Mouse (Mus musculus) urinary bladder, postnatal 36 days (tissue): ENCODE data around the gene Zwint.

Experiments
- DNase-seq, 2 experiments: peaks; one replicate each; pipeline ENCODE4 v3.0.0; 2022; ENCODE audit warnings: low spot score in 2 of 2, mixed read lengths in 1 of 2

Gene Zwint

GRCm38 (mm10) chr10:72654270-72655016, at the start of gene Zwint:
Gene Zwint (plus strand): TSS chr10:72654845.
- peak; percentile 91 to 95 for DNase-seq

- DNase-seq, result no peak
Observed at GRCm38 (mm10) chr10:72613125-72613915, 41.3 kb upstream of the Zwint start.

- DNase-seq, result no peak
Observed at GRCm38 (mm10) chr10:72616153-72616552, 38.5 kb upstream of the Zwint start.

DNA sequence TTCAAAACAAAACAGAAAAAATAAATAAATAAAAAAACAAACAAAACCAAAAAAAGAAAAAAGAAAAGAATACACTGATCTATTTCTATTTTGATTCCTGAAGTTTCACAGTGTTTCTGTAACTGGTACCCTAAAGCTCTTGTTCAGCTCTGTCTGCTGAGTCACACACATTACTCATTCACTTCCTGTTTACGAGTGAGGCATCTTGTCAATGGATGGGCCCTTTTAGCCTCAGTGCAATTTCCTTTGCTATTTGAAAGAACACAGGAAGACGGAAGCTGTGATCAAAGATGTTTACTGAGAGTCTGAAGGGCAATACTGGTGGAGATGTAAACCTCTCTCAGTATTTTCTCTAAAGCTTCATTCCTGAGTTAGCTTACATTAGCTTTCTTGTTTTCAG, 34.1 kb upstream of the Zwint start:
- no peak for DNase-seq

DNA sequence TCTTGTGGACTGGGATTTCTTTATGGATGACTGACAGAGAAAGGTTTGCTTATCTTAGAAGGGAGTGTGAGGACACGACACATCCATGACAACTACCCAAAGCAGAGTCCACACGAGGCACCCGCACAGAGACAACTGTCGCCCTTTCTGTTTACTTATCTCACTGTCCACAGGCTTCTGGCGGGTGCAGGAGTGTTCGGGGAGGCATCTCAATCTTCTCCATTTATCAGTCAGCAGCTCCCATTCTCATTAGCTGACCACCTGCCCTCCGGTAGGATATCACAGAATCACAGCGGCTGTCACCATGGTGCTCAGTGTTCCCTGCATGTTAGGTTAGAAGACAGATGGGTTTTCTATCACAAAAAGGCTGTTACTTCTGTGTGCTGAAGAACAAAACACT, 31.1 kb upstream of the Zwint start:
- no peak for DNase-seq

DNA sequence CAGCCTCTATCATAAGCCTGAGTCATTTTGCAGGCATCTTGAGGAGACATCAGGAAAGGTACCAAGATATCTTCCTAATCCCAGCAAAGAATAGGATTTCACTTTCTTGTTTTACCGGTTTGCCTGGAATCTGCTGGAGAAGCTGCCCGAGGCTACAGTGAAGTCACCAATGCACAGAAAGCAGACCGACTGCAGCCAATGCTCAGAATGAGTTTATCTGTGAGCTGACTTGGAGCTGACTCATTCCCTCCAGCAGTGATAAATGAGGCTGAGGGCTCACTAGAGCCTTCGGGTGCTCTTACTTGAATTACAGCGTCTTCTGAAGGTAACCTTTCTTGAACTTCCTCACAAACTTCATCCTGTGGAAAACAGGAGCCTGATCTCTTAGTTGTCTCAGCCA, 20.5 kb upstream of the Zwint start:
- DNase-seq, result no peak

DNA sequence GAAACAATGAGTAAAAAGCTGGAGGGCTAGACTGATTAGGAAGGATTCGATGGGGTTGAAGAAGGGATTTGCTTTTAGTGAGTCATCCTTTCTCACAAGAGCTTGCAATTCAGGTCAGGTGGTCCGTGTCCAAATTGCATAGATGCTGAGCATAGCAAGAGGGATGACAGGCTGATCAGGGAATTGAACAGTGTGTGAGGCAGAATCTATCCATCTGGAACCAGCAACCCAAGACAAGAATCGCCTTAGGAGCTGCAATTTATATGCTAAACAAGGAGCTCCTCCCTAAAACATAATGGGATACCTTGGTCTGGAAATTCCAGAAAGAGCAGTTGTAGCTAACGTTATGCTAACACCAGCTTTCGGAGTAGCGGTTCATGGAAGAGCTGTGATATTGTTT, 3.8 kb upstream of the Zwint start:
- DNase-seq, result no peak

DNA sequence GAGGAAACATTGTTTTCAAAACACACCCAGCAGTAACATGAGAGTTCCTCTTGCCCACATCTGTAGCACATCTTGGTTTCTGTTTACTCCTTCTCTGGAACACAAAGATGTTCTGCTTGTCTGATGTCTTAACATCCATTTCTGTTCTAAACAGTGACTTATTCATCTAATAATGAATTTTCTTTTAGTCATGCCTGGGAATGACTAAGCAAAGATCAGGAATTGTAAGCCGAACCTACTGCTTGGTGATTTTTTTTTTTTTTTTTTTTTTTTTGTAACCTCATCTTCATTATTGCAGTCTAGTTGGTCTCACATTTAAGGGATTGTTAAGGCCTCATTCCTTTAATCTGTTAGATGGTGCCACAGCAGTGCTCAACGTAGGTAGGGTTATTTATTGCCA, 848 bp upstream of the Zwint start:
- DNase-seq, result no peak

DNA sequence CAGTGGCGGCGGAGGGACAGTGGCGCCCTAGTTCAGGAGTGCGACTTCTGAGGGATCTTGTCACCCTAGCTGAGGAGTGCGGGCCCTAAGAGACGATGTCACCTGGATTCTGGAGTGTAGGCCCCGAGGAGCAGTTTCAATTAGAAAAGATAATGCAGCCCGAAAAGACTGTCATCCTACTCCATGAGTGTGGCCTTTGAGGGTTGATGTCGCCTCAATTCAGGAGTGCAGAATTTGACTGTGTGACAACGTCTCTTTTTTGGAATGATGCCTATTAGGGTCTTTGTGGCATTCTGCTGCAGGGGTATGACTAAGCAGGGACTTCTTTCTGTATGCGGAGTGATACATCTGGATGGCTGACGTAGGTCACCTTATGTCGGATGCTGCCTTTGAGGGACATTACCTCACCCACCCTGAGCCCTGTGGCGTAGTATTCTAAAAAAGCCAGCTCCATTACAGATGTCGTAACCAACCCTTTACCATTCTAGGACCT, 418 bp downstream of the Zwint start:
- no peak for DNase-seq

- no peak for DNase-seq
Observed at GRCm38 (mm10) chr10:72659198-72659597, 4.6 kb downstream of the Zwint start.

DNA sequence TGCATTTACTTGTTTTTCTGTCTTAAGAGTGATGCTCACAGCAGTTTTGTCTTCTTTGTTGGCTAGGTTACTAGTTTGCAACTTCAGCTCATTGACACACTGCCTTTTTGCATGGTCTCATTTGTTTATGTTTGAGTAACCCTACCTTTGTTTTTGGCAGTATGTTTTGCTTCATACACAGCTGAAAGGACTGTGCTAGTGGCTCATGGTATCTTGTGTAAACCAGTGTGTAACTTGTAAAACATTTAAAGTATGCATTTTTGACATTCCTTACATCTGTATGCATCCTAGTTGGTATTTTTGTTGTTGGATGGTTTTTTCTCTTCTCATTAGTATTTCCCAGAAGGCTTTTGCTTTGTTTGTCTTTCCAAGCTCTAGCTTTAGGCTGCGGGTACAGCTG, 5.7 kb downstream of the Zwint start:
- no peak for DNase-seq

GRCm38 (mm10) chr10:72667856-72668255, 13.2 kb downstream of the Zwint start:
- no peak for DNase-seq

DNA sequence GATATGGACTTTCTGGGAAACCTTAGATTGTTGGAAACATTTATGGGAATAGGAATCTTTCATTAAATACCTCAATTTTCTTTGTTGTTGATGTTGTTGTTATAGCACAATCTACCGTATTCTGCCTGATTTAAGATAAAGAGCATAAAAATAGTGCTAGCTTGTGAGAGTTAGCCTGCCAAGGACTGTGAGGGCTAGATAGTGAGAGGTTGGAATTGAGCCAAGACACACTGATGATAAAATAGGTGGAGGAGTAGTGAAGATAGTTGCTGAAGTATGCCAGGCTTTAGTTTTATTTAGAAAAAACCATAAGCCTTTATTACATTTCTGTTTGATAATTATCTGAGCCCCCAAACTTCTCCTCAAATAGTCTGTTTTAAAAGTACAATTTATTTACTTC, 14.4 kb downstream of the Zwint start:
- no peak for DNase-seq

DNA sequence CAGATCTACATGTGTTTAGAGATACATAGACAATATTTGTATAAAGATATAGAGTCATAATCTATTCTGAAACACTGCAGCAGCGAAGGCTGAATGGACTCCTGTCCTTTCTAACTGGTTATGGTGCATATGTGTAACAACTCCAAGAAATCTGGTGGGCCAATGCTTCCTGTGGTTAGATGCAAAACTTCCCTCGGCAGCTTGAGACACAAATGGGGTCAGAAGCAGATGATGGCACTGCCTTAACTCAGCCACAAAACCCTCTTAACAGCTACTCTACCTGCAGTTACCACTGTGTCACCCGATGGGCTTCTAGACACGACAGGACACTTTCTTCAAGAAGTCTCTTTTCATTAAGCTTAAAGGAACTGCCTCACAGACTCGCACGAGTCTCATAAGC, 21.3 kb downstream of the Zwint start:
- no peak for DNase-seq

DNA sequence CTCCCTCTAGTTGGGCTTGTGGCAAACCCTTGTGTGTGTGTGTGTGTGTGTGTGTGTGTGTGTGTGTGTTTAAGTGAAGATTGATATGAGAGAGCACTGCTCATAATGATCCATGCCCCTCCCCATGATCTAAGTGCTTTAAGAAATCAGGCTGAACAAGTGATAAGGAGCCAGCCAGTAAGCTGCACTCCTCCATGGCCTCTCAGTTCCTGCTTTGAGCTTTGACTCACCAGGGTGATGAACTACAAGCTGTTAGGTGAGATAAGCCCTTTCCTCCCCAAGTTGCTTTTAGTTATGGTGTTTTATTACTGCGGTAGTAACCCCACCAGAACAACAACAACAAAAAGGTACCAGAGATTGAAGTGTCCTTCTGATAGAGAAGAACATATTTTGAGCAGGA, 21.9 kb downstream of the Zwint start:
- DNase-seq, result no peak

DNA sequence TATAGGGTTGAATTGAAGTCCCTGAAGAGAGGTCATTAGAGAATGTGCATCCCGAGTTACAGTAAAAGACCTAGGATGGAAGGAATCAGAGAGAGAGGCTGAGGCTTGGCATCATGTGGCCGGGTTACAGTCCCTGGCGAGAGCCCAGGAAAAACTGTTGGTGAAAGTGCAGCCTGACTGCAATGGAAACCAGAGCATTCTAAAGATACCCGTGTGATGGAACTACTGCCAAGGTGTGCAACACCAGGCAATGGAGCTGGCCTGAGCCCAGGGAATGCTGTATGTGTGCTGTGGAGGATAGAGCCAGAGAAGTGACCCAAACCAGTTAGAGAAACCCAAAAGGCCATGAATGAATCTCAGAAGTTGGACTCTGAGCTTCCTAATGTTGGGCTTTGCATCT, 24.4 kb downstream of the Zwint start:
- DNase-seq, result no peak

DNA sequence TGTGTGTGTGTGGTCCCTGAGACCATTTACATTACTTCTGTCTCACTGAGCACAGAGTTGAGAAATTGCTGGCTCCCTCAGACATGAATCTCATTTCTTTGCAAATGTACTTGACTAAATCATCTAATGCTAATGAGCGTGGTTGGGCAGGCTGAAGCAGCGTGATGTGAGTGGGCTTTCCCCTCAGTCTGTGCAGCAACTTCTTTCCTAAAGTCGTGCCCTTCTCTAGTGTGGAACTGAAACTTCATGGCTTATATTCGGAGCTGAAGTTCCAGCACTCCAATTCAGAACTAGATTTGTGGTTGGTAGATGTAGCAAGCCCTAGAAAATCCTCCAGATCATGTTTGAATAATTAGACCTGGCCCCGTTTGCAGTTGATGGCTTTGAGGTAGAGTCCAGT, 46.4 kb downstream of the Zwint start:
- no peak for DNase-seq

DNA sequence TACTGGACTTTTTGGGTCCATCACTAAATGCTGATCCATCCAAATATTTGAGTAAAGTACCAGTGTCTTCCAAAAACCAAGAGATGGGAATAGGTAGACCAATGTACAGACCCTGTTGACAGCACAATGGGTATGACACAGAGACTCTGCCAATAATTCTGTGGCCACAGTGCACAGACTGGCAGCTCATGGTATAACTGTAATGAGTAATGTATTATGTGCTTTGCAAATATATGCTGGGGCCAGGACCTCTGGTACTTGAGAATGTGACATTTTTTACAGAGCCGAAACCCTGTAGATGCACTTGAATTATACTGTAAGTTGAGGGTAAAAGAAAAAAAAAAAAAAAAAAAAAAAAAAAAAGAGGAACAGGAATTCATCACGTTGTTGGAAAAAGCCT, 59.1 kb downstream of the Zwint start:
- no peak for DNase-seq
